Mouse (Mus musculus) spleen, adult 2 months (tissue): ENCODE data around the gene Aar2. TPM values are rescaled to one million over a fixed set of nuclear protein-coding genes. Genes with fewer than 3 reads are reported as not detected.

Experiments used
- DNase-seq, 2 experiments: peaks; one replicate each; pipeline versions ENCODE4 v3.0.0 to v3.0.0-alpha.2; 2012 to 2021; ENCODE audit warnings: low spot score in 2 of 2, low read depth in 1 of 2
- H3K27ac ChIP-seq: fragments of 200-500 bp; 2 replicates; pipeline ENCODE4 v1.5.1; 2012; ENCODE audit warnings: low read length, inconsistent platforms; ENCODE audit not compliant: insufficient read depth
- H3K27me3 ChIP-seq: fragments of 200-500 bp; 2 replicates; pipeline ENCODE4 v1.6.1; 2012; ENCODE audit warnings: mild to moderate bottlenecking, moderate library complexity, low read length, inconsistent platforms; ENCODE audit not compliant: control insufficient read depth, insufficient read depth
- H3K36me3 ChIP-seq: fragments of 200-500 bp; 2 replicates; pipeline ENCODE4 v1.6.1; 2012; ENCODE audit warnings: mild to moderate bottlenecking, low read length, inconsistent platforms; ENCODE audit not compliant: control insufficient read depth, insufficient read depth
- H3K4me1 ChIP-seq: fragments of 200-500 bp; 2 replicates; pipeline ENCODE4 v1.6.1; 2011; ENCODE audit warnings: inconsistent platforms; ENCODE audit not compliant: control insufficient read depth, insufficient read depth, insufficient read length
- H3K4me3 ChIP-seq: fragments of 200-500 bp; 2 replicates; pipeline ENCODE4 v1.5.1; 2011; ENCODE audit warnings: mild to moderate bottlenecking, inconsistent platforms; ENCODE audit not compliant: insufficient read depth, insufficient read length; ENCODE audit errors: extremely low read depth
- CTCF ChIP-seq: fragments of 200-500 bp; IDR thresholded peaks from 2 replicates; pipeline ENCODE4 v1.5.1; 2011; ENCODE audit warnings: mild to moderate bottlenecking, inconsistent platforms; ENCODE audit not compliant: insufficient read depth, insufficient read length, insufficient replicate concordance; ENCODE audit errors: extremely low read depth
- POLR2A ChIP-seq: fragments of 200-500 bp; IDR thresholded peaks from 2 replicates; pipeline ENCODE4 v1.6.1; 2011; ENCODE audit warnings: low read depth, low read length, inconsistent platforms
- WGBS: fragments of 180-500 bp; shearing (Covaris S2); methylation state at CpG from one replicate; pipeline ENCODE4 v1.1.7; 2018; 5-methylcytosine and 5-hydroxymethylcytosine counted together
- polyA plus RNA-seq: library from polyadenylated mRNA; depleted of rRNA; stranded (reverse); fragments of >200 nt; gene quantifications from 2 replicates; pipeline ENCODE4 v1.2.3, GENCODE M21; 2012

Aar2 gene
- polyA plus RNA-seq, 1 experiment = 13.0 TPM

DNA sequence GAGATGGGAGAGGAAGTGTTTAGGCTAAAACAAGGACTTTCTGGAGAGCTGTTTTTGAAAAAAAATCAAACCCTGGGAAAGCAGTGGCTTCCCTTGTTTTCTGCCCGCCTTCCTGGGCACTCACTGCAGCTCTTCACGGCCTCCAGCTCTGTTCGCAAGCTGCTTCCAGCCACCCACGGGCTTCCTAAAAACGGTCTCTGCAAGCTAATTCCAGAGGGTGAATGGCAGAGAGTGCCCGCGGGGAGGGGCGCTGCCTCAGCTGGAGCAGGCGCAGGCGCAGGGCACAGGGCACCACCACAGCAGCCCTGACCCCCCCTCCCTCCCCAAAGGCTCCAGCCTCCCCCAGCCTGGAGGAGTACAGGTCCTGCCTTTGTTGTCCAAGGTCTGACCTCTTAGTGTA lies 33.9 kb downstream of the Aar2 start:
- H3K36me3 ChIP-seq = no peaks in the 10 kb centered on the region
- TF ChIP-seq CTCF = no peak
- no peak for TF ChIP-seq POLR2A
- no peak for DNase-seq
- no peak overlapping the region for H3K4me3 ChIP-seq
- no peaks in the 10 kb centered on the region for H3K4me1 ChIP-seq
- no peaks in the 10 kb centered on the region for H3K27me3 ChIP-seq
- no peak overlapping the region for H3K27ac ChIP-seq
- 42% methylated on average over 10 of the region's 10 CpGs for WGBS

DNA sequence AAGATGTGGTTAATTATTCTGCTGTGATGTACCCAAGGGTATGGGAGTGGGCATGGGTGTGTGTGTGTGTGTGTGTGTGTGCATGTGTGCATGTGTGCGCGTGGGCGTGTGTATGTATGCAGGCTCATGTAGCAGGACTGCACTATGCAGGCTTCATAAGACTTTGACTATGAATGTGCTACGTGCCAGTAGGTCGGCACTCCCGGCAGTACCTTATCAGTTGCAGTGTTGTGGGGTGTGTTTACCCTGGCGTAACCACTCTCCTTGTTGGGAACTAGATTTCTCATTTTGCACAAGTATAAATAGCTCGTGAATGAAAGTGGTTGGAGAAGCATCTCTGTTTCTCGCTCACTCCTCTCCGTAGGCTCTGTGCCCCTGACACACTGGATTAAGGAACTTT lies 35.5 kb downstream of the Aar2 start:
- no peak overlapping the region for H3K27ac ChIP-seq
- TF ChIP-seq CTCF (no peak), POLR2A (no peak)
- H3K4me3 ChIP-seq = no peak overlapping the region
- H3K27me3 ChIP-seq = no peaks in the 10 kb centered on the region
- DNase-seq = no peak
- H3K36me3 ChIP-seq = no peaks in the 10 kb centered on the region
- H3K4me1 ChIP-seq = no peaks in the 10 kb centered on the region
- 91% methylated on average over 10 of the region's 10 CpGs for WGBS

DNA sequence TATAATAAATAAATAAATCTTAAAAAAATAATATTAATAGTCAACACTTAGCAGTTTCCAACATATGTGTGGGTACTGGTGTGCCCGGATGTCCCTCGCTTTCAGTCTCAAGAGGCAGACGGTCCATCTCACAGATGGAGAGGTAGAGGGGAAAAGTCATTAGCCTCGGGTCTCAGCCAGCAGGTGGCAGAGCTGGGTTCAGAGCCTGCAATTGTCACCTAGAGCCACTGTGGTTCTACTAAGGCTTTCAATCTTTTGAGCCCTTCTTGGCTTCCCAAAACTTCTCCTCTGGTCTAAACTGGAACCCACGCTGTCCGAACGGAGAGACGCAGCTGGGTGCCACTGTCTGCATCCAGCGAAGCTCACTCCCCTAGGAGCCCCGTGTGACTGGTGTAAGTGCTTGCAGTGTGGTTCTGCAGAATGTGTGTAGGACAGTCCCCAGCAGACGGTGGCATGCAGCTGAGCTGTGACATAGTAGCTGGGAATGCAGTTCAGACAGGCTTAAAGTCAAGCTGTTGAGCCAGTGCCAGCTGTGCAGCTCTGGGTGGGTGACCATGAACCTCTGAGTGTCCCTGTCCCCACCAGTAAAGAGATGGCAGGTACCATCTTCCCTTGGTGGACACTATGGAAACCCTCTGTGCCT lies 36.9 kb downstream of the Aar2 start:
- no peak for TF ChIP-seq CTCF
- no peak for TF ChIP-seq POLR2A
- WGBS = 58% methylated on average over 11 of the region's 11 CpGs
- Histone ChIP-seq H3K27ac (no peak overlapping the region), H3K27me3 (no peaks in the 10 kb centered on the region), H3K36me3 (no peaks in the 10 kb centered on the region), H3K4me3 (no peak overlapping the region), H3K4me1 (no peaks in the 10 kb centered on the region)
- no peak for DNase-seq

DNA sequence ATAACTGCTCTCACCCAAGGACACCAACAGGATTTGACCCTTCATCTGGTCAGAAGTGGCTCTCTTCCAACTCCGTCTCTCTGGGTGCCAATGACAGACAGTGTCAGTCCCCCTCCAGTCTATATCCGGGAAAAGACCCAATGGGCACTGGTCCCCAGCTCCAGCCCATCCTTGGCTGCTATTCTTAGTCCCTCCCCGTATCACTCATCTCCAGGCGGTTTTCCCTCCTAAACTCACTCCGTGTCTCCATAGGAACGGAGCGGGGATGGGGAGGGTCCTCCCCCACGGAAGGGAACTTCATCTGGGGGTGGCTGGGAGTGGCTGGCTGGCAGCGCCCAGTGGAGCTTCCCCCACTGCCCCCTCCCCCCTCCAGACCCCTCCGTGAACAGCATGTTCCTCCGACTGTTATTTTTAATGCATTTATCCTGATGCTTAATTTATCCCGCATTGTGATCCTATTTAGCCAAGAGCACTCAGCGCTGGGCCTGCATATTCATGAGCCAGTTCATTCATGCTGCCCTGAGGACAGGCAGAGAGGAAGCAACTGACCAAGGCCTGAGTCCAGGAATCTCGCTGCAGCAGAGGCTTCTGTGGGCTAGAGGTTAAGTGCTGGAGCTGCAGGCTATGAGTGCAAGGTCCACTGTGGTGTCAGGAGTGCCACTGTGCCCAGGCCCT lies 37.5 kb downstream of the Aar2 start:
- Histone ChIP-seq H3K36me3 (no peaks in the 10 kb centered on the region), H3K27ac (no peak overlapping the region), H3K27me3 (no peaks in the 10 kb centered on the region), H3K4me3 (no peak overlapping the region), H3K4me1 (no peaks in the 10 kb centered on the region)
- WGBS = 71% methylated on average over 14 of the region's 14 CpGs
- no peak for TF ChIP-seq POLR2A
- TF ChIP-seq CTCF = no peak
- no peak for DNase-seq

DNA sequence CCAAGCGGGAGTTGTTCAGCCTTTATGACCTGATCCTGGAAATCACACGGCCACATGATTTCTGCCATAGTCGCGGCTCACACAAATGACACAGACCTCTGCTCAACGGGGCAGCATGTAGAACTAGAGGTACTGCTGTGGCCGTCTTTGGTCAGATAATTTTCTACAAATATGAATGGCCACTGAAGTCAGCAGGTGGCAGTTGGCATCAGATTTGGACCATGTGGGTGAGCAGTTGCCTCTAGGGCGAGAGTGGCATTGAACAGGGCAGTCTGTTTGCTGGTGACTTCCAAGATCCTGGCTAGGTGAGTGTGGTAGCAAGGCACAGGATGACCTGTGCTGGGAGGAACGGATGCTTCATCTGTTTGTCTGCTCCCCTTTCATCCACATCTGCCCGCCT lies 42.1 kb downstream of the Aar2 start:
- no peak overlapping the region for H3K4me3 ChIP-seq
- TF ChIP-seq CTCF = no peak
- TF ChIP-seq POLR2A = no peak
- DNase-seq = no peak
- 87% methylated on average over 9 of the region's 9 CpGs for WGBS
- H3K4me1 ChIP-seq = no peaks in the 10 kb centered on the region
- no peaks in the 10 kb centered on the region for H3K27me3 ChIP-seq
- H3K36me3 ChIP-seq = no peaks in the 10 kb centered on the region
- H3K27ac ChIP-seq = no peak overlapping the region

DNA sequence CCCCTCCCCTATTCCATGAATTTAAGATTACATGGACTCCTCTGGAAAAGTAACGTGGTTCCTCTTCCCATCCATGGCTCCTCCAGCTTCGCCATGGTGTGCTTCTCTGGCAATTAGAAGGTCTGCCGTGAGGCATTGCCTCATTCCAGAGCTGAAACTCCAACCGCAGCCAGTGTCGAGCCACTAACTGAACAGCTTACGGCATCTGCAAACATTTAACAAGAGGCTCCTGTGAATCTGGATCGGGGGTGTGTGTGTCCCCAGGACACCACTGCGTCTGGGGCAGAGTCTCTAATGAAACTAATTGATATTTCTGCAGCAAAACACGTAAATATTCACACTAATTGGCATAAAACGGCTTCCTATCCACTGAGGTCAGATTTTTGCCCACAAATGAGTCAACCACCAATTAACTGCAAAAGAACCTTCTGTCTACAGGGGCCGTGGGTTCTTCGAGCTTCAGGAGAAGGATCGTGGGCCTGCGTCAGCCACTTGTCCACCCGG lies 47.7 kb downstream of the Aar2 start:
- Histone ChIP-seq H3K4me3 (no peak overlapping the region), H3K27ac (no peak overlapping the region), H3K27me3 (no peaks in the 10 kb centered on the region), H3K4me1 (no peaks in the 10 kb centered on the region), H3K36me3 (no peaks in the 10 kb centered on the region)
- TF ChIP-seq CTCF (no peak), POLR2A (no peak)
- WGBS = 81% methylated on average over 15 of the region's 15 CpGs
- no peak for DNase-seq

DNA sequence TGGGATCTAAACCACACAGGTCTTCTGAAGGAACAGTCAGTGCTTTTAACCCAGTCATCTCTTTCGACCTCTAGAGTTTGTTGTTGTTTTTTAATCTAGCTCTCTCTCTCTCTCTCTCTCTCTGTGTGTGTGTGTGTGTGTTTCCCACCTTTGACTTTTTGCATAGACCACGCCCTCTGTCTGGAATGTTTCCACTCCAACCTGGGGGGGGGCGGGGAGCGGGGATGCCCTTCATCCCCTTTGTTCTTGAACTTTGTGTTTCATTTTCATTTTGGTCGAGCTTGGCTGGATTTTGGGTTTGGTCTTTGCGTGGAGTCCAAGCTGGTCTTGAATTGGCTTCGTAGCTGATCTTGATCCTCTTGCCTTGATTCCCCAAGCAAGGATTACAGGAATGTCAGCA lies 55.2 kb downstream of the Aar2 start:
- Histone ChIP-seq H3K27me3 (peaks cover 2% of the 10 kb centered on the region; the same call in 1 of the 2 replicates), H3K4me3 (no peak overlapping the region), H3K27ac (no peak overlapping the region), H3K4me1 (no peaks in the 10 kb centered on the region), H3K36me3 (no peaks in the 10 kb centered on the region)
- no peak for DNase-seq
- TF ChIP-seq POLR2A (no peak), CTCF (no peak)
- 77% methylated on average over 7 of the region's 7 CpGs for WGBS
